Comparison of ENCODE assay signal across 9 mouse cellular contexts in genomic region chr5:113271207-113271811, GRCm38 (mm10). TPM values are rescaled to one million over a fixed set of nuclear protein-coding genes. Genes with fewer than 3 reads are reported as not detected.
DNase-seq lines count a peak whose midpoint lies in the region.
"Had no signal": no experiment of that assay in that cellular context is flagged by ENCODE, and none has a peak within 500 bp of the region (broad histone marks: within the 10 kb centered on the region; RNA-seq: fewer than 3 reads in every experiment).

No protein-coding gene starts in this region.

- intact Hi-C loops in gastrocnemius, postnatal 36 days (cut with DNase I) = no loop called here
- intact Hi-C loops in left cerebral cortex, postnatal 14 days (cut with DNase I) = loop anchor here (1.0 kb wide), 1 partner anchor 29 kb away; no protein-coding TSS in a partner anchor

- peak; percentile 21 for DNase-seq in gastrocnemius, postnatal 25 days
- DNase-seq in gastrocnemius, postnatal 36 days = no peak
- peak; percentile 73 for DNase-seq in ES-CJ7 (ENCODE audit: low read depth, low spot score)
- DNase-seq in frontal cortex, postnatal 14 days (ENCODE audit: low spot score in 2 of 2) = peak; percentile 51 to 66
- peak; percentile 74 to 90 for DNase-seq in left cerebral cortex, postnatal 14 days (ENCODE audit: low spot score in 2 of 2)
- no peak for DNase-seq in adrenal gland, postnatal 14 days
- DNase-seq in thymus, postnatal 14 days = no peak
- no peak for DNase-seq in adrenal gland, adult 8-10 months

RNA-seq across cellular contexts. Expression of gene Sgsm1, which starts 39.3 kb away (rescaled TPM):
- under 1 TPM; 0.13 to 0.67 TPM for total RNA-seq in gastrocnemius, postnatal 25 days (2021)
- total RNA-seq in gastrocnemius, postnatal 36 days (2021) = under 1 TPM; 0.32 to 0.61 TPM
- 100 to 1,000 TPM; 100 to 110 TPM for total RNA-seq in left cerebral cortex, postnatal 14 days (2021)
- 8.8 and 10.4 TPM in 2 replicates for total RNA-seq in adrenal gland, postnatal 14 days (2021)
- total RNA-seq in adrenal gland, adult 8-10 months (2022) = 10 to 100 TPM; 14.8 to 23.5 (median 18.8) TPM

RNA-seq across cellular contexts. Expression of gene Tmem211, which starts 44.6 kb away (rescaled TPM):
- not detected for total RNA-seq in gastrocnemius, postnatal 25 days (2021)
- total RNA-seq in gastrocnemius, postnatal 36 days (2021) = not detected
- not detected for total RNA-seq in left cerebral cortex, postnatal 14 days (2021)
- total RNA-seq in adrenal gland, postnatal 14 days (2021) = not detected in 2 replicates
- total RNA-seq in adrenal gland, adult 8-10 months (2022) = not detected
- total RNA-seq: left cerebral cortex, adult 8-10 months had no signal

RNA-seq across cellular contexts. Expression of gene 2900026A02Rik, which starts 50.3 kb away (rescaled TPM):
- total RNA-seq in gastrocnemius, postnatal 25 days (2021) = 10 to 100 TPM; 25.7 to 28.0 TPM
- total RNA-seq in gastrocnemius, postnatal 36 days (2021) = 10 to 100 TPM; 22.3 to 23.0 TPM
- 10 to 100 TPM; 55.8 to 63.6 TPM for total RNA-seq in left cerebral cortex, postnatal 14 days (2021)
- 18.2 and 20.7 TPM in 2 replicates for total RNA-seq in adrenal gland, postnatal 14 days (2021)
- total RNA-seq in adrenal gland, adult 8-10 months (2022) = 10 to 100 TPM; 13.5 to 20.0 (median 15.7) TPM

Comparison
In these comparisons a context has a peak if more than half of its experiments do, and no peak if none do; other contexts are left out.
1. DNase-seq: peak in gastrocnemius, postnatal 25 days (single experiment), ES-CJ7 (single experiment), frontal cortex, postnatal 14 days (2 of 2) and left cerebral cortex, postnatal 14 days (2 of 2); none in gastrocnemius, postnatal 36 days (0 of 2), adrenal gland, postnatal 14 days (single experiment), thymus, postnatal 14 days (single experiment) and adrenal gland, adult 8-10 months (single experiment).